Mouse (Mus musculus) megakaryocyte, adult 5-6 weeks (primary cell): Measurements from ENCODE around the gene Cyp27a1. TPM values are rescaled to one million over a fixed set of nuclear protein-coding genes. Genes with fewer than 3 reads are reported as not detected.
A peak's percentile ranks its signal among the peaks of the same experiment; 100 is the strongest.

Experiments used
- ATAC-seq: 2 replicates; pipeline ENCODE4 v1.8.0; 2016; ENCODE audit warnings: mild to moderate bottlenecking, inconsistent platforms; ENCODE audit not compliant: poor library complexity, severe bottlenecking
- total RNA-seq, 2 experiments: library from RNA; stranded (forward) in 1 of 2; stranded (reverse) in 1 of 2; fragments of 153-499, 151-499 nt in 1 of 2; fragments of 221-1000, 200-1000 nt in 1 of 2; gene quantifications; 2 replicates each; pipeline versions ENCODE4 v1.2.3 to v1.2.4; 2015 to 2017

Gene Cyp27a1
- total RNA-seq, 2 experiments from 2014 or later = 72.2 to 76.6 TPM

DNA sequence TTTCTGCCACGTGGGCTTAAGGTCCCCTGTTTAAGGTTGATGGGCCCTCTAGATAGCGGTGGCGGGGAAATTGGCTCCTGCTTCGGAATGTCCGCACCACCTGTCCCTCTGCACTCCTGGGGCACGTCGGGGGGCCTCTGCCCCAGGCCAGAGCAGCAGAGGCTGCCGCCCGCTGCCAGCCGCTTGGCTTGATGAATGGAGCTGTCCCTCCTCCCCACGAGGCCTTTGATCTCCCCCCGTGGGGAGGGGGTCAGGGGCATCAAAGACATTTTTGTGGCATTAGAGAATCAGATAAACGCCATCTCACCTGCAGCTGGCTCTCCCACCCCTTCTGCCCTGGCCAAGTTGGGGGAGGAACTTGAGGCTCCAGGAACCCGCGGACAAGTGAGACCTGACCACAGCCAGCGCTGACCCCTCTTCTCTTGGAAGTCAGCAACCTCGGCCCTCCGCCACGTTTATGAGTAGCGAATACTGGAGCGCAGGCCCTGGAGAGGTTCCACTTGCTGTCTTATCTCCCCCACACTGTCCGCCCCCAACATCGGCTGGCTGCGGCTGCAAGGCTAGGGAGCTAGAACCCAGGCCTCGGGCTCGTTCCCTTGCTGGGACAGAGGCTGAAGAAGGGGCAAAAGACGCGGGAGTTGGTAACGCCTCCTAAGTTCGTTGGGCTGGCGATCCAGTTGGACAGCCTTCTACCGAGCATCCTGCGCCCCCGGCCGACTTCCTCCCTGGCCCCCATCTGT lies 57.5 kb downstream of the Cyp27a1 start:
- ATAC-seq = no peak

DNA sequence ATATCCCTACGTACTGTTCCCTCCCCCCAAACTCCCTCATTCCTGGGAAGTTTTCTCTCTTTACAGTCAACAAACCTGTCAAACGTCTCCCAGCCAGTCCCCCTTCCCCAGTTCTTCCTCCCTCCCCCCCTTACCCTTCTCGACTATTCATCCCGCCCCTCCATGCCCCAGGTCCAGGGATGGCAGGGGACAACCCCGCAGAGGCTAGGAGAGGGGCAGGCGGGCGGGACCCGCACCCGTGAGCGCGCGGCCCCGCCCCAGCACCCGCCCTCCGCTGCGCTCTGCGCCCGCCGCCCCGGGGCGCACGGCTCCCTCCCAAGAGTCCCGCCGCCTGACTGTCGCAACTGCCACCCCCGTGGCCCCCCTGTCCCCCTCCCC lies 58.1 kb downstream of the Cyp27a1 start:
- no peak for ATAC-seq

DNA sequence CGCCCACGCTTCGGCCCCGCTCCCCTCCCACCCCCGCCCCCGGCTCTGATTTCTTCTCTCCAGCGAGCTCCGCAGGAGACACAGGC lies 58.3 kb downstream of the Cyp27a1 start, which contains the start of gene Wnt6:
Gene Wnt6, plus strand, starts transcription at position 48 of the 86 bp plus-strand sequence.
- ATAC-seq = no peak

DNA sequence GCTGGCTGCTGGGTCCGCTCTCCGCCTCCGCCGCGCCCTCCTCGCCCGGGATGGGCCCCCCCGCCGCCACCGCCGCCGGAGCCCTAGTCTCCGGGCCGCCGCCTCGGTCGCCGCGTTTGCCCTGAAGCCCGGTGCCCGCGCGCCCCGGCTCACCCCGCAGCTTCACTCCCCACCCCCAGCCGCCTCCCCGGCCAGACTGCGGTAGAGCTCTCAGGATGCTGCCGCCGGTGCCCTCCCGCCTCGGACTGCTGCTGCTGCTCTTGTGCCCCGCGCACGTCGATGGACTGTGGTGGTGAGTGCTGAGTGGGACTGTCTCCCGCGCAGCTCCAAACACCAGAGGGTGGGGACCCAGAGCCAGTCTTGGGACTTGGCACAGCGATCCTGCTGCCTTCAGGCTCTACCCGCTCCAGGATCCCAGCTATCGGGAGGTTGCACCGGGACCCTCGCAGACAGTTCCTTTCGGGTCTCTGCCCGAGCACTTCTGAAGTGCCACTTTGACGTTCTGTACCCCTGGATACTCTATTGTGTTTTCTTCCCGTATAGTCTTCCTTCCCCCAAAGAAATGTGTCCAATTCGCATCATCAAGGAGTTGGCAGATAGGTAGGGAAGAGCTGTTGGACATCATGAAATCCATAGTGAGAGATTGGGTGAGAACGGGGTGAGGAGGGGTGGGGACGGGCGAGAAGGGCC lies 58.7 kb downstream of the Cyp27a1 start:
- ATAC-seq = no peak

DNA sequence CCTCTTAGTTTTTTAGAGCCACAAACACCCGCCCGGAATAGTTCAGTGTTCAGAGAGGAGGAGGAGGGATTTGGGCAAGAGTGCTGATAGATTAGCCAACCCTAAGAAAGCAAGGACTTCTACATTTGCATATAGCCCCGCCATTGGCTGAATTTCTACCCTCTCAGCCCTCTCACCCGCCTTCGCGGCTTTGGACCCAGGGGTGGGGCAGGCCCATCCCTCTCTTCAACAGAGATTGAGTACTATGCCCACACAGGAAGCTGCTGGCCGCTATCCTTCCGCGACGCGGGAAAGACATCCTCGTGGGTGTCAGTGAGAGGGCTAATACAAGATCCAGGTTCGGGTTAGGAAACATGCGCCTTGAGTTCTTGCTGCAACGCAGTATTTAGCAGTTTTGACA lies 59.8 kb downstream of the Cyp27a1 start:
- peak; percentile 93 for ATAC-seq

DNA sequence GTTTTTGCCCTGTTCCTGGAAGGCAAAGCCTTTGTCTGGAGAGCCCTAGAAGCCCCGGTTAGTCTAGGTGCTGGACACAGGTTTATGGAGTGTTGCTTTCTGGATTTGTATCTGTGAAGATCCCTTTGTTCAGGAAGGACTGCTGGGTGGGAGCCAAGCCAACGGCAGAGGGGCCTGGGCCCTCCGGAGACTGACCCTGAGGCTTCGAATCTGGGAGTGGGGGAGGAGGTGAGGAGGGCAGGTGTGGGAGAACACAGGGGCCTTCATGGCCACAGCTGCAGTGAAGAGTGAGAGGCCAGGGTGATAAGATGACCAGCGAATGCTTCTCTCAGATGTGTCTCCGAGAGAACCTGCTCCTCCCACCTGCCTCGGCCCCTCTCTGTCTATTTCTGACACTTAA lies 60.7 kb downstream of the Cyp27a1 start:
- ATAC-seq = no peak

DNA sequence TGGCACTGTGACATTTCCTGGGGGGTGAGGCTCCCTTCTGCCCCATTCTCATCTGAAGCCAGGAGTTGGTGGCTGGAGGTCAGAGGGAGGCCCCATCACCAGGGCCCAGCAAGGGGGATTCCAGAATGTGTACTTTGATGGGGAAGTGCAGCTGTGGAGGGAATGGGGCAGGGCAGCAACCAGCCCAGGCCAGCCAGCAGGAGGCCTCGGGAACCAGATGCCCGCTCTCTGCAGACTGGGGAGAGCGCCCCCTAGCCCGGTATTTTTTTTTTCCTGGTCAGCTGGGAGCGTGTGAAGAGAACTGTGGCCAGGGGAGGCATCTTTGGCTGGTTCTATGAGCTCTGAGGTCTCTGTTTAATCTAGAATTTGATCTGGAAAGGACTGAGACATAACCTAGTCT lies 62.4 kb downstream of the Cyp27a1 start:
- ATAC-seq = no peak

DNA sequence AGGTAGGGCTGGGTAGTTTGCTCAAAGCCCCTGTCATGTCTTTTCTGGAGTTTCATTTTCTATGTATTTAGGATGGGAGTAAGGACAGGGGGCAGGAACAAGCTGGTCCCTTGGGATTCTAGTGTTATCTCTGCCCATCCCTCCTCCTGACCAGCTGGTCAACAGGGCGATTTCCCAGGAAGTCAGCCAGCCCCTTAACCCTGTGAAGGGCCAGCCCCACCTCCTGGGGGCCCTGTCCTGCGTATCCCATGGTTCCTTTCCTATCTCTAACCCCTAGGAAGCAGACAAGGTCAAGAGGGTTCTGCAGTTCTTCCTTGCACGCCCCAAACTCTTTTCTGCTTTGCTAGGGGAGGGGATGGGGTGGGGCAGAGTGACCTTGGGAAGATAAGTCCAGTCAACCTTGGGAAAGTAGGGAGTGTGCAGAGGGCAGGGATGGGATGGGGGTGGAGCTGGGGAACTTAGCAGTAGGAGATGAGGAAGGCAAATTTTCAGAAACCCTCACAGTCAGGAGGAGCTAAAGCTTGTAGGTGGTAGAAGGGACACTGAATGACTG lies 65.6 kb downstream of the Cyp27a1 start:
- no peak for ATAC-seq

DNA sequence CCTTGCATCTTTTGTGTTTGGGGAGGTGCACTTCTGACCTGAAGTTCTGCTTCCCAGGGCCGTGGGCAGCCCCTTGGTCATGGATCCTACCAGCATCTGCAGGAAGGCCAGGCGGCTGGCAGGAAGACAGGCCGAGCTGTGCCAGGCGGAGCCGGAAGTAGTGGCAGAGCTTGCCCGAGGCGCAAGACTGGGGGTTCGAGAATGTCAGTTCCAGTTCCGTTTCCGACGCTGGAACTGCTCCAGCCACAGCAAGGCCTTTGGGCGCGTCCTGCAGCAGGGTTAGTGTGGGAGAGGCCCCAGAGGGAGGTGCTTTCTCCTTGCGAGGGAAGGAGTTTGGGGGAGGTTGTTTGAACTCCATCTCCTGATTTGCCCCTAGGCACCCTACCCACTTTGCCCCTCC lies 68.7 kb downstream of the Cyp27a1 start:
- peak; percentile 85 for ATAC-seq

DNA sequence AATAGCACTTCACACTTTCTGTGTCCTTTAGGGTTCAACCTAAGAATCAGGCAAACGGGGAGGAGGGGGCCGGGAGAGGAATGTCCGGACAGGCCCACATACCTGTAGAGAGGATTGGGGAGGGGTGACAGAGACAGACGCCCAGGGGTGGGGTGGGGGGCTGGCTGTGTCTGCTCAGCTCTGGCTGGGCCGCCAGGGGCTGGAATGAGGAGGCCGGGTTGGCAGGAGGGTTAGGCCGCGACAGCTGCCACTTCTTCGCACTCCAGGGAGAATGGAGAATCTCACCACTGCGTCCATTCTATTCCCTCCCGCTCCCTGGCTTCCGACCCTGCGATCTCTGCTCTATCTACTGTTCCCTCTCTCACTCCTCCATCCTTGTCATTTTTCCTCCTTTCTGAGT lies 70.2 kb downstream of the Cyp27a1 start:
- no peak for ATAC-seq

DNA sequence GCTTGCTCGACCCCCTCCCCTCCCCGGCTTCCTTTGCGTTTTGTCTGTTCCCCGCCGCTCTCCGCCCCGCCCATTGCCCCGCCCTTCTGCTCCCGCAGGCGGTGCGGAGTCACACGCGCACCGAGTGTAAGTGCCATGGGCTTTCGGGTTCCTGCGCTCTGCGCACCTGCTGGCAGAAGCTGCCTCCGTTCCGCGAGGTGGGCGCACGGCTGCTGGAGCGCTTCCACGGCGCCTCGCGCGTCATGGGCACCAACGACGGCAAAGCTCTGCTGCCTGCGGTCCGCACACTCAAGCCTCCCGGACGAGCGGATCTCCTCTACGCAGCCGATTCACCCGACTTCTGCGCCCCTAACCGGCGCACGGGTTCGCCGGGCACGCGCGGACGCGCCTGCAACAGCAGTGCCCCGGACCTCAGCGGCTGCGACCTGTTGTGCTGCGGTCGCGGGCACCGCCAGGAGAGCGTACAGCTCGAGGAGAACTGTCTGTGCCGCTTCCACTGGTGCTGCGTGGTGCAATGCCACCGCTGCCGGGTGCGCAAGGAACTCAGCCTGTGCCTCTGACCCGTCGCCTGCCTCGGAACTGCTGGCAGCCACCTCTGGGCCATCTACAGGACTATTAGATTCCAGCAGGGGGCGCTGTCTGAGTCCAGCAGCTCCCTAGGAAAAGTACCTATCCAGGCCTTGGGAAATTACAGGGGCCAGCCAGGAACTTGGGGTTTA lies 70.8 kb downstream of the Cyp27a1 start:
- peak; percentile 37; the same call in 1 of the 2 replicates for ATAC-seq

Other genes starting within 250 kb of the Cyp27a1 start
- 36.8 and 40.0 TPM in 2 replicates for gene Cnot9, start 207.5 kb upstream of the Cyp27a1 start, total RNA-seq (2015)
- 58.0 and 71.2 TPM in 2 replicates for gene Cnot9, start 207.5 kb upstream of the Cyp27a1 start, total RNA-seq (2017)
- not detected in 2 replicates for gene Plcd4, start 170.7 kb upstream of the Cyp27a1 start, total RNA-seq (2015)
- not detected in 2 replicates for gene Plcd4, start 170.7 kb upstream of the Cyp27a1 start, total RNA-seq (2017)
- gene Usp37, start 169.3 kb upstream of the Cyp27a1 start, total RNA-seq (2015) = 14.7 and 18.0 TPM in 2 replicates
- gene Usp37, start 169.3 kb upstream of the Cyp27a1 start, total RNA-seq (2017) = 23.0 and 26.4 TPM in 2 replicates
- 14.5 and 16.2 TPM in 2 replicates for gene Zfp142, start 125.3 kb upstream of the Cyp27a1 start, total RNA-seq (2015)
- gene Zfp142, start 125.3 kb upstream of the Cyp27a1 start, total RNA-seq (2017) = 6.2 and 7.2 TPM in 2 replicates
- gene Bcs1l, start 125.3 kb upstream of the Cyp27a1 start, total RNA-seq (2015) = 9.8 and 9.9 TPM in 2 replicates
- 8.3 and 10.9 TPM in 2 replicates for gene Bcs1l, start 125.3 kb upstream of the Cyp27a1 start, total RNA-seq (2017)
- gene Rnf25, start 112.2 kb upstream of the Cyp27a1 start, total RNA-seq (2015) = 24.5 and 27.6 TPM in 2 replicates
- 38.1 and 41.3 TPM in 2 replicates for gene Rnf25, start 112.2 kb upstream of the Cyp27a1 start, total RNA-seq (2017)
- gene Stk36, start 112.1 kb upstream of the Cyp27a1 start, total RNA-seq (2015) = 1.8 TPM in 1 of 2 replicates, not detected in the other
- not detected in 2 replicates for gene Stk36, start 112.1 kb upstream of the Cyp27a1 start, total RNA-seq (2017)
- 9.3 and 10.1 TPM in 2 replicates for gene Ttll4, start 51.8 kb upstream of the Cyp27a1 start, total RNA-seq (2015)
- 9.4 and 12.2 TPM in 2 replicates for gene Ttll4, start 51.8 kb upstream of the Cyp27a1 start, total RNA-seq (2017)
- not detected in 2 replicates for gene Prkag3, start 35.6 kb downstream of the Cyp27a1 start, total RNA-seq (2015)
- not detected in 2 replicates for gene Prkag3, start 35.6 kb downstream of the Cyp27a1 start, total RNA-seq (2017)
- gene Wnt6, start 58.3 kb downstream of the Cyp27a1 start, total RNA-seq (2015) = 0.11 and 0.14 TPM in 2 replicates
- gene Wnt6, start 58.3 kb downstream of the Cyp27a1 start, total RNA-seq (2017) = 0.55 and 1.1 TPM in 2 replicates
- not detected in 2 replicates for gene Wnt10a, start 77.9 kb downstream of the Cyp27a1 start, total RNA-seq (2015)
- gene Wnt10a, start 77.9 kb downstream of the Cyp27a1 start, total RNA-seq (2017) = not detected in 2 replicates
- not detected in 2 replicates for gene Cdk5r2, start 141.4 kb downstream of the Cyp27a1 start, total RNA-seq (2015)
- not detected in 2 replicates for gene Cdk5r2, start 141.4 kb downstream of the Cyp27a1 start, total RNA-seq (2017)
- gene Fev, start 171.8 kb downstream of the Cyp27a1 start, total RNA-seq (2015) = not detected in 2 replicates
- gene Fev, start 171.8 kb downstream of the Cyp27a1 start, total RNA-seq (2017) = not detected in 2 replicates
- gene Cryba2, start 179.6 kb downstream of the Cyp27a1 start, total RNA-seq (2015) = not detected in 2 replicates
- gene Cryba2, start 179.6 kb downstream of the Cyp27a1 start, total RNA-seq (2017) = not detected in 2 replicates
- not detected in 2 replicates for gene Cfap65, start 222.0 kb downstream of the Cyp27a1 start, total RNA-seq (2015)
- gene Cfap65, start 222.0 kb downstream of the Cyp27a1 start, total RNA-seq (2017) = not detected in 2 replicates
- gene Ihh, start 238.1 kb downstream of the Cyp27a1 start, total RNA-seq (2015) = 0.11 TPM in 1 of 2 replicates, not detected in the other
- not detected in 2 replicates for gene Ihh, start 238.1 kb downstream of the Cyp27a1 start, total RNA-seq (2017)